26 mouse cellular contexts compared by ENCODE assay signal in genomic region chr6:136820381-136820780, GRCm38 (mm10). TPM values are rescaled to one million over a fixed set of nuclear protein-coding genes. Genes with fewer than 3 reads are reported as not detected.
DNase-seq lines count a peak whose midpoint lies in the region; ATAC-seq lines count a peak whose summit lies in the region.
"Had no signal": no experiment of that assay in that cellular context is flagged by ENCODE, and none has a peak within 500 bp of the region (broad histone marks: within the 10 kb centered on the region; RNA-seq: fewer than 3 reads in every experiment).

No protein-coding gene starts in this region.

- no peaks in the 10 kb centered on the region for H3K4me1 ChIP-seq in embryonic facial prominence, embryonic 12.5 days
- no peaks in the 10 kb centered on the region for H3K4me1 ChIP-seq in embryonic facial prominence, embryonic 10.5 days
- no peaks in the 10 kb centered on the region for H3K4me1 ChIP-seq in hindbrain, embryonic 15.5 days (replicated peaks)
- no peaks in the 10 kb centered on the region for H3K4me1 ChIP-seq in hindbrain, embryonic 14.5 days (replicated peaks; ENCODE audit: control insufficient read depth, insufficient read depth, low read length)
- H3K4me1 ChIP-seq in megakaryocyte, embryonic 14.5 days, result peaks cover 8% of the 10 kb centered on the region
- H3K4me1 ChIP-seq: embryonic facial prominence, embryonic 15.5 days; forebrain, embryonic 10.5 days; hindbrain, embryonic 12.5 days had no signal

- no peak overlapping the region for H3K9ac ChIP-seq in embryonic facial prominence, embryonic 12.5 days
- H3K9ac ChIP-seq in hindbrain, embryonic 15.5 days, result no peak overlapping the region
- H3K9ac ChIP-seq in hindbrain, embryonic 14.5 days, result no peak overlapping the region
- H3K9ac ChIP-seq: embryonic facial prominence, embryonic 15.5 days; heart, embryonic 15.5 days; hindbrain, embryonic 12.5 days had no signal

- DNase-seq in embryonic facial prominence, embryonic 10.5 days (ENCODE audit: low spot score), result no peak
- DNase-seq in hindbrain, embryonic 14.5 days (ENCODE audit: low spot score), result no peak
- DNase-seq in yolk sac, embryonic 10.5 days (ENCODE audit: low spot score), result no peak
- DNase-seq: adrenal gland, postnatal 10 days; B cell, adult 2 months; cerebellum, adult 11 months; cerebellum, adult 8-10 months; cerebellum, postnatal 14 days; gastrocnemius, adult 2 months; gastrocnemius, postnatal 25 days; heart, postnatal 4 days had no signal

- WGBS in embryonic facial prominence, embryonic 12.5 days, result 95% methylated on average over 21 of the region's 21 CpGs
- WGBS in embryonic facial prominence, embryonic 10.5 days, result 95% methylated on average over 21 of the region's 21 CpGs
- WGBS in hindbrain, embryonic 15.5 days, result 97% methylated on average over 21 of the region's 21 CpGs
- 96% methylated on average over 21 of the region's 21 CpGs for WGBS in hindbrain, embryonic 14.5 days

- H3K36me3 ChIP-seq in embryonic facial prominence, embryonic 12.5 days, result peaks cover 86% of the 10 kb centered on the region
- peaks cover 96% of the 10 kb centered on the region for H3K36me3 ChIP-seq in embryonic facial prominence, embryonic 10.5 days (replicated peaks)
- H3K36me3 ChIP-seq in hindbrain, embryonic 15.5 days, result peaks cover 86% of the 10 kb centered on the region
- peaks cover 94% of the 10 kb centered on the region for H3K36me3 ChIP-seq in hindbrain, embryonic 14.5 days (replicated peaks; ENCODE audit: control insufficient read depth, insufficient read depth)
- H3K36me3 ChIP-seq in megakaryocyte, embryonic 14.5 days (replicated peaks; ENCODE audit: low read length), result peaks cover 95% of the 10 kb centered on the region

- no peak overlapping the region for H3K27ac ChIP-seq in embryonic facial prominence, embryonic 12.5 days
- H3K27ac ChIP-seq in embryonic facial prominence, embryonic 10.5 days (replicated peaks), result no peak overlapping the region
- no peak overlapping the region for H3K27ac ChIP-seq in hindbrain, embryonic 15.5 days (replicated peaks)
- no peak overlapping the region for H3K27ac ChIP-seq in hindbrain, embryonic 14.5 days
- H3K27ac ChIP-seq: embryonic facial prominence, embryonic 15.5 days; forebrain, embryonic 10.5 days; gastrocnemius, adult 2 months; hindbrain, embryonic 12.5 days had no signal

- no peak overlapping the region for H3K4me2 ChIP-seq in embryonic facial prominence, embryonic 12.5 days (replicated peaks)
- no peak overlapping the region for H3K4me2 ChIP-seq in hindbrain, embryonic 15.5 days
- H3K4me2 ChIP-seq in hindbrain, embryonic 14.5 days (replicated peaks), result no peak overlapping the region
- H3K4me2 ChIP-seq: embryonic facial prominence, embryonic 15.5 days; heart, embryonic 11.5 days; heart, embryonic 15.5 days; hindbrain, embryonic 12.5 days had no signal

- H3K27me3 ChIP-seq in embryonic facial prominence, embryonic 12.5 days, result no peaks in the 10 kb centered on the region
- no peaks in the 10 kb centered on the region for H3K27me3 ChIP-seq in embryonic facial prominence, embryonic 10.5 days (replicated peaks; ENCODE audit: low read depth, poor library complexity, severe bottlenecking)
- H3K27me3 ChIP-seq in hindbrain, embryonic 15.5 days, result no peaks in the 10 kb centered on the region
- H3K27me3 ChIP-seq in hindbrain, embryonic 14.5 days (ENCODE audit: control insufficient read depth, insufficient read depth, low read length), result no peaks in the 10 kb centered on the region
- no peaks in the 10 kb centered on the region for H3K27me3 ChIP-seq in megakaryocyte, embryonic 14.5 days (replicated peaks)
- H3K27me3 ChIP-seq: embryonic facial prominence, embryonic 15.5 days; heart, embryonic 15.5 days; hindbrain, embryonic 12.5 days had no signal

- no peaks in the 10 kb centered on the region for H3K9me3 ChIP-seq in embryonic facial prominence, embryonic 12.5 days
- H3K9me3 ChIP-seq in embryonic facial prominence, embryonic 10.5 days, result no peaks in the 10 kb centered on the region
- no peaks in the 10 kb centered on the region for H3K9me3 ChIP-seq in hindbrain, embryonic 15.5 days
- no peaks in the 10 kb centered on the region for H3K9me3 ChIP-seq in hindbrain, embryonic 14.5 days (ENCODE audit: control insufficient read depth, low read length)
- no peaks in the 10 kb centered on the region for H3K9me3 ChIP-seq in megakaryocyte, embryonic 14.5 days
- H3K9me3 ChIP-seq: embryonic facial prominence, embryonic 15.5 days; forebrain, embryonic 10.5 days; heart, embryonic 15.5 days; hindbrain, embryonic 12.5 days had no signal

- no peak overlapping the region for H3K4me3 ChIP-seq in embryonic facial prominence, embryonic 12.5 days
- H3K4me3 ChIP-seq in embryonic facial prominence, embryonic 10.5 days, result no peak overlapping the region
- no peak overlapping the region for H3K4me3 ChIP-seq in hindbrain, embryonic 15.5 days
- H3K4me3 ChIP-seq in hindbrain, embryonic 14.5 days (replicated peaks; ENCODE audit: low read length), result no peak overlapping the region
- H3K4me3 ChIP-seq in megakaryocyte, embryonic 14.5 days (replicated peaks), result peak overlapping the region; percentile 46
- H3K4me3 ChIP-seq: embryonic facial prominence, embryonic 15.5 days; erythroblast, embryonic 14.5 days; forebrain, embryonic 10.5 days; gastrocnemius, adult 2 months; heart, embryonic 15.5 days; hindbrain, embryonic 12.5 days had no signal

- ATAC-seq in embryonic facial prominence, embryonic 12.5 days (ENCODE audit: insufficient number of reproducible peaks, insufficient read depth, low FRiP score, low TSS enrichment), result 0 out of 2 replicates have a peak, but pooled peaks have one; percentile 37
- ATAC-seq in hindbrain, embryonic 15.5 days (ENCODE audit: low FRiP score, low read depth), result 0 out of 2 replicates have a peak, but pooled peaks have one; percentile 23
- ATAC-seq in hindbrain, embryonic 14.5 days (ENCODE audit: low FRiP score), result no peak
- ATAC-seq in megakaryocyte, adult 5-6 weeks (ENCODE audit: poor library complexity, severe bottlenecking), result no peak
- ATAC-seq: CD4-positive, CD25-positive, alpha-beta regulatory T cell, adult 4 months; forebrain, embryonic 14.5 days; inflammation-experienced regulatory T-cells, adult 6 months; intestine, postnatal 0 days had no signal

RNA-seq across cellular contexts. Expression of gene BC049715, which starts 7.0 kb away (rescaled TPM):
- 2.2 and 3.5 TPM in 2 replicates for polyA plus RNA-seq in embryonic facial prominence, embryonic 12.5 days (2016; fragmentation: Nextera tagmentation; extraction: Ambion mirVana)
- polyA plus RNA-seq in embryonic facial prominence, embryonic 10.5 days (2016; fragmentation: Nextera tagmentation; extraction: Ambion mirVana), result 1.3 and 2.1 TPM in 2 replicates
- polyA plus RNA-seq in hindbrain, embryonic 15.5 days (2015; fragmentation: Nextera tagmentation; extraction: Ambion mirVana), result 1.2 and 1.3 TPM in 2 replicates
- polyA plus RNA-seq in hindbrain, embryonic 14.5 days (2014; fragmentation: Nextera tagmentation; extraction: Ambion mirVana), result 1.4 and 2.0 TPM in 2 replicates
- polyA plus RNA-seq in megakaryocyte, embryonic 14.5 days (2012; ENCODE audit: insufficient read depth, low replicate concordance), result 1.5 and 5.6 TPM in 2 replicates
- total RNA-seq in megakaryocyte, adult 5-6 weeks (2015), result 0.45 and 1.0 TPM in 2 replicates
- total RNA-seq in megakaryocyte, adult 5-6 weeks (2017), result 1.1 and 1.3 TPM in 2 replicates
- total RNA-seq: gastrocnemius, postnatal 25 days had no signal

RNA-seq across cellular contexts. Expression of gene Wbp11, which starts 7.7 kb away (rescaled TPM):
- polyA plus RNA-seq in embryonic facial prominence, embryonic 12.5 days (2016; fragmentation: Nextera tagmentation; extraction: Ambion mirVana), result 122 and 130 TPM in 2 replicates
- polyA plus RNA-seq in embryonic facial prominence, embryonic 10.5 days (2016; fragmentation: Nextera tagmentation; extraction: Ambion mirVana), result 163 and 165 TPM in 2 replicates
- polyA plus RNA-seq in hindbrain, embryonic 15.5 days (2015; fragmentation: Nextera tagmentation; extraction: Ambion mirVana), result 72.3 and 78.4 TPM in 2 replicates
- polyA plus RNA-seq in hindbrain, embryonic 14.5 days (2014; fragmentation: Nextera tagmentation; extraction: Ambion mirVana), result 74.7 and 77.5 TPM in 2 replicates
- polyA plus RNA-seq in megakaryocyte, embryonic 14.5 days (2012; ENCODE audit: insufficient read depth, low replicate concordance), result 145 and 321 TPM in 2 replicates
- 70.9 and 71.0 TPM in 2 replicates for total RNA-seq in megakaryocyte, adult 5-6 weeks (2015)
- 35.1 and 42.6 TPM in 2 replicates for total RNA-seq in megakaryocyte, adult 5-6 weeks (2017)

RNA-seq across cellular contexts. Expression of gene H2afj, which starts 12.3 kb away (rescaled TPM):
- 103 and 107 TPM in 2 replicates for polyA plus RNA-seq in embryonic facial prominence, embryonic 12.5 days (2016; fragmentation: Nextera tagmentation; extraction: Ambion mirVana)
- polyA plus RNA-seq in embryonic facial prominence, embryonic 10.5 days (2016; fragmentation: Nextera tagmentation; extraction: Ambion mirVana), result 86.6 and 91.3 TPM in 2 replicates
- 106 and 109 TPM in 2 replicates for polyA plus RNA-seq in hindbrain, embryonic 15.5 days (2015; fragmentation: Nextera tagmentation; extraction: Ambion mirVana)
- 93.6 and 112 TPM in 2 replicates for polyA plus RNA-seq in hindbrain, embryonic 14.5 days (2014; fragmentation: Nextera tagmentation; extraction: Ambion mirVana)
- polyA plus RNA-seq in megakaryocyte, embryonic 14.5 days (2012; ENCODE audit: insufficient read depth, low replicate concordance), result 439 and 1,079 TPM in 2 replicates
- total RNA-seq in megakaryocyte, adult 5-6 weeks (2015), result 45.2 and 62.1 TPM in 2 replicates
- total RNA-seq in megakaryocyte, adult 5-6 weeks (2017), result 40.5 and 48.4 TPM in 2 replicates

RNA-seq across cellular contexts. Expression of gene Smco3, which starts 14.9 kb away (rescaled TPM):
- polyA plus RNA-seq in embryonic facial prominence, embryonic 12.5 days (2016; fragmentation: Nextera tagmentation; extraction: Ambion mirVana), result 0.40 and 0.43 TPM in 2 replicates
- not detected in 2 replicates for polyA plus RNA-seq in embryonic facial prominence, embryonic 10.5 days (2016; fragmentation: Nextera tagmentation; extraction: Ambion mirVana)
- polyA plus RNA-seq in hindbrain, embryonic 15.5 days (2015; fragmentation: Nextera tagmentation; extraction: Ambion mirVana), result 1.4 and 1.8 TPM in 2 replicates
- polyA plus RNA-seq in hindbrain, embryonic 14.5 days (2014; fragmentation: Nextera tagmentation; extraction: Ambion mirVana), result 1.8 and 1.9 TPM in 2 replicates
- not detected in 2 replicates for polyA plus RNA-seq in megakaryocyte, embryonic 14.5 days (2012; ENCODE audit: insufficient read depth, low replicate concordance)
- 0.21 and 0.51 TPM in 2 replicates for total RNA-seq in megakaryocyte, adult 5-6 weeks (2015)
- total RNA-seq in megakaryocyte, adult 5-6 weeks (2017), result 0.26 and 0.49 TPM in 2 replicates
- total RNA-seq: gastrocnemius, adult 2 months; MEL had no signal
- polyA plus RNA-seq: CD4-positive, CD25-positive, alpha-beta regulatory T cell, adult 4 months; erythroblast, embryonic 14.5 days; forebrain, embryonic 10.5 days; heart, embryonic 11.5 days; heart, embryonic 15.5 days had no signal

RNA-seq across cellular contexts. Expression of gene Hist4h4, which starts 16.2 kb away (rescaled TPM):
- 0.65 and 0.88 TPM in 2 replicates for polyA plus RNA-seq in embryonic facial prominence, embryonic 12.5 days (2016; fragmentation: Nextera tagmentation; extraction: Ambion mirVana)
- polyA plus RNA-seq in embryonic facial prominence, embryonic 10.5 days (2016; fragmentation: Nextera tagmentation; extraction: Ambion mirVana), result 0.47 and 0.64 TPM in 2 replicates
- 0.43 and 0.52 TPM in 2 replicates for polyA plus RNA-seq in hindbrain, embryonic 15.5 days (2015; fragmentation: Nextera tagmentation; extraction: Ambion mirVana)
- 0.43 and 0.78 TPM in 2 replicates for polyA plus RNA-seq in hindbrain, embryonic 14.5 days (2014; fragmentation: Nextera tagmentation; extraction: Ambion mirVana)
- 3.5 and 6.7 TPM in 2 replicates for polyA plus RNA-seq in megakaryocyte, embryonic 14.5 days (2012; ENCODE audit: insufficient read depth, low replicate concordance)
- 17.5 and 18.6 TPM in 2 replicates for total RNA-seq in megakaryocyte, adult 5-6 weeks (2015)
- 27.1 and 30.5 TPM in 2 replicates for total RNA-seq in megakaryocyte, adult 5-6 weeks (2017)

Comparison
In these comparisons a context has a peak if more than half of its experiments do, and no peak if none do; other contexts are left out.
1. ATAC-seq: peak in embryonic facial prominence, embryonic 12.5 days (single experiment) and hindbrain, embryonic 15.5 days (single experiment); none in hindbrain, embryonic 14.5 days (single experiment) and megakaryocyte, adult 5-6 weeks (single experiment).